Mouse (Mus musculus) gastrocnemius, adult 18-20 months (tissue): ENCODE data around the gene Gzmm. TPM values are rescaled to one million over a fixed set of nuclear protein-coding genes. Genes with fewer than 3 reads are reported as not detected.
A peak's percentile ranks its signal among the peaks of the same experiment; 100 is the strongest.
"Not testable (repeated sequence)": the region's sequence is repeated elsewhere in the genome, so short reads cannot be mapped to it uniquely, and the experiment has no call there.

Experiments used
- DNase-seq: peaks from one replicate; pipeline ENCODE4 v3.0.0; 2021; ENCODE audit warnings: low spot score
- total RNA-seq, 2 experiments: library from RNA; stranded (reverse); gene quantifications; 2 replicates each; pipeline ENCODE4 v1.2.3; 2021

Gene Gzmm
- total RNA-seq, 2 experiments from 2014 or later = 8.3 to 10.1 TPM

DNA sequence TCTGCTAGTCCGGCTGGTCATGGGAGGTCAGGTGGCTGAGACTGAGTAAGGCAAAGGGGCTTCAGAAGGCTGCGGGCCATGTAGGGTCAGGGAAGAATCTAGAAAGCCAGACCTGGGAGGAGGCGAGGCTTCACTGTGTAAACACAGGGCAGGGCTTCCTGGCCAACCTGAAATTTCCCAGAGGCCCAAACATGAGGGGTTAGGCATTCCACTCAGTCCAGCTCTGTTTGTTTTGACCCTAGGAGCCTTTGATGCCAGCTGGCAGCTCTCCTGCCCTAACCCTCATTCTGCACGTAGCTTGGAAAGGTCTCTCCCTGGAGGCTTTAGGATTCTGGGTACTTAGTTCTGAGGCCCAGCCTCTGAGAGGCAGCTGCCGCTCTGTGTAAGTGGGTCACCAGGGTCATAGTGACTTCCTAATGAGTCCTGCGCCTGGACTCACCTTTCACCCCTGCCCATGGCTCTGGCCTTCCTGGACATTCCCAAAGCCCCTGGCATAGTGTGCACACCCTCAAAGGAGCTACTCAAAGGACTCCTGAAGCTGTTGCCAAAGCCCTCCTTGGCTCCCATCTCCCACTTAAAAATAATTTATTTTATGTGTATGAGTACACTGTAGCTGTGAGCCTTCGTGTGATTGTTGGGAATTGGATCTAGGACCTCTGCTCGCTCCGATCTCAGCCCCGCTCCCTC lies 12.8 kb downstream of the Gzmm start:
- no peak for DNase-seq

DNA sequence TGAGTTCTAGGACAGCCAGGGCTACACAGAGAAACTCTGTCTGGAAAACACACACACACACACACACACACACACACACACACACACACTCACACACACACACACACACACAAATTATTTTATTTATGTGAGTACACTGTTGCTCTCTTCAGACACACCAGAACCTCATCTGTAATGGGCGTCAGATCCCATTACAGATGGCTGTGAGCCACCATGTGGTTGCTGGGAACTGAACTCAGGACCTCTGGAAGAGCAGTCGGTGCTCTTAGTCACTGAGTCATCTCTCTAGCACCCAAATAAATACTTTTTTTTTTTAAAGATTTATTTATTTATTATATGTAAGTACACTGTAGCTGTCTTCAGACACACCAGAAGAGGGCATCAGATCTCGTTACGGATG lies 14.2 kb downstream of the Gzmm start:
- DNase-seq = not testable (repeated sequence)

DNA sequence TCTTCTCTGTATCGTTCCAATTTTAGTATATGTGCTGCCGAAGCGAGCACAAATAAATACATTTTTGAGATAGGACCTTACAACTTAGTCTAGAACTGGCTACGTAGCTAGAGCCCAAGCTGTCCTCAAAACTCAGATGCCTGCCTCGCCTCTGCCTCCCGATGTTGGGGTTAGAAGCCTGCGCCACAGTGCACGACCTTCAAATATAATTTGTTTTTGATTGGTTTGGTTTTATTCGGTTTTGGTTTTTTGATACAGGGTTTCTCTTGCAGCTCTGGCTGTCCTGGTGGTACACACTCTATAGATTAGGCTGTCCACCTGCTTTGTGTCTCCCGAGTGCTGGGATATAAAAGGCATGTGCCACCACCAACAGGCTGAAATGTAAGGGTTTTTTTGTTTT lies 14.7 kb downstream of the Gzmm start:
- DNase-seq = no peak

DNA sequence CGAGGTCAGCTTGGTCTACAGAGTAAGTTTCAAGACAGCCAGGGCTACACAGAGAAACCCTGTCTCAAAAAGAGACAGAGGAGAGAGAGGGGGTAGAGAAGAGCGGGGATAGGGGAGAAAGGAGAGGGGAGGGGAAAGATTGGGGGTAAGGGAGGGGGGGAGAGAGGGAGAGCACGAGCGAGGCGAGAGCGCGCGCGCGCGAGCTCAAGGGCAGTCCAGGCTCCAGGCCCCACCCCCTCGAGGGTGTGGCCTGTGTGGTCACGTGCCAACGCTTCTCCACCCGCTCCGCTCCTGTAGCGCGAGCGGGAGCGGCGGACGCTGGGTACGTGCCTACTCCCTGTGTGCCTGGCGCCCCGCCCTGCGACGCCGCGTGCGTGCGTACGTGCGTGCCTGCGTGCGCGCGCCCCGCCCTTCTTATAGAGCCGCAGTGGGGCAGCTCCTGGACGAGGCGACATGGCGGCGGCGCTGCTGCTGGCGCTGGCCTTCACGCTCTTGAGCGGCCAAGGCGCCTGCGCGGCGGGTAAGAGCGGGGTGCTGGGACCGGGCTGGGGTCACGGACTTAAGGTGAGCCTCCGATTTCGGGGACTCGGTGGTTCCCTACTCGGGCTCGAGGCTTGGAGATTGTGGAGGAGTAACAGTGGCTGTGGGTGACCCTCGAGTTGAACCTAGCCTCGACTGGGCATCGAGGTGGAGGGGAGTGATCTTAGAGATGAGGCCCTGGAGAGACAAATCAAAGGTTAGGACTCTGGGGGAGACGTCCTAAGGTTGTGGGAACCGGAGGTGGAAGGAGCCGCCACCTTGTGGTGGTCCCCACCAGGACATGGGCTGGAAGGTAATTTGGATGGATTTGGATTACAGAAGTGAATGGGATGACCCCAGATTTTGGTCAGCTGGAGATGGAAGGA lies 15.5 kb downstream of the Gzmm start, which contains the start of gene Bsg:
Gene Bsg (plus strand): TSS at position 427 of the 905 bp plus-strand sequence.
- DNase-seq = peak; percentile 98

DNA sequence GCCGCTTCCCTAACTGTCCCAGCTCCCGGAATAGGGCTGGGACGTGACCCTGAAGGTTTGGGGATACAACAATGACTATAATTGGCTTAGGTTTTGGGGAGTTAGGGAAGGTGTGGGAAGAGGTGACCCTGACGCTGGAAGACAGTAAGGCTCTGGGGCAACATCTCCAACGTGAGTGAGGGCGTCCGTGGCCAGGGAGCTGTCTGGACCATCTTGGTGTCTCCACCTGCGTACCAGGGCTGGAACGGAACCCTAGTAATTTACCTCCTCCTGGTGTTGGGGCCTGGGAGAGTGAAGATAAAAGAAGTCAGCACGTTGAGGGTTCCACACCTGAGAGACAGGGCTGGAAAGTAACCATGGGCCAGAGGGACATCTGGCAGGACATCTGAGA lies 16.1 kb downstream of the Gzmm start:
- DNase-seq = no peak

DNA sequence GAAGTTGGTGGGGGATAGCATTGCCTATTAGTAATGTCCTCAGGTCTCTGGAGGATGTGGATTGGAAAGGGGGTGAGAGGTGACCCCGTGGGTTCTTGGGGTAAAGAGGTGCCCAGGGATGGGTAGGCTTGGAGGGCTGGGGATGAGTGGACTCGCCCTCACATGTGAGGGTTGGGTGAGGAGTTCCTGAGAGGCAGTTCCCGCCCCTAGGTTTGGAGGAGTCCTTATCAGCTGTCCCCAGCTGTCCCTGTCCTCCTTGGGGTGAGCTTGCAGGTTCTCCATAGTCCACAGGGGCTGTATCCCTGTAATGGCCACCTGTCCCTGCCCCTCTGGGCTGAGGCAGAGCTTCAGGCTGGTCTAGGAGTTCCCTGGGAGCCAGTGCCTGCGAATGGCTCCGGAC lies 17.1 kb downstream of the Gzmm start:
- DNase-seq = no peak

DNA sequence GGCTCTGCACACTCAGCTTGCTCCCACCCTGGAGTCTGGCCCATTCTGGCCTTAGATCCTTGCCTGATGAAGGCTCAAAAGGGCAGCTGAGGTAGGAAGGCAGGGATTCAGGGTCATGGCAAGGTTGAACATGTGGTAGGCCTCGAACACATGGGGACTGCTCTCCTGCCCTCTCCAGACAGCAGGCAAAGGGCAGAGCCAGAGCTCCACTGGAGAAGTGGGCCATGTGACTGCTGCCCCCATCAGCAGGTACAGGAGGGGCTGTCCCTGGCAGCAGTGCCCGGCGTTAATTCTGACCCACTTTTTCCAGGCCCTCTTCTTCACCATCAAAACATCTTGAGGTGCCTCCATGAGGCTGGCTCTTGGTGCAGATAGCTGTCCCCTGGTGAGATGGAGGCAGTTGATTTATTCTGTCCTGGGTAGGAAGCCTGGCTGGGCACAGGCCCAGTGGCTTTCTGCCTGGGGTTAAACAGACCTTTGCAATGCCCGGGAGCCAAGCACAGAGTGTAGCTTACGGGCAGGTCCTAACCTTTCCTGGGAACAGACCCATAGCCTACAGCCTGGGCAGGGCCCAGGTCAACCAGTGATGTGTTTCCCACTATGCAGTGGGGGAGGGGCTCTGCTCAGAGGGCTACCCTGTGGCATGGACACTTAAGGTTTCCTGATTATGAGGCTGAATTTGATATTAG lies 17.7 kb downstream of the Gzmm start:
- peak; percentile 86 for DNase-seq

DNA sequence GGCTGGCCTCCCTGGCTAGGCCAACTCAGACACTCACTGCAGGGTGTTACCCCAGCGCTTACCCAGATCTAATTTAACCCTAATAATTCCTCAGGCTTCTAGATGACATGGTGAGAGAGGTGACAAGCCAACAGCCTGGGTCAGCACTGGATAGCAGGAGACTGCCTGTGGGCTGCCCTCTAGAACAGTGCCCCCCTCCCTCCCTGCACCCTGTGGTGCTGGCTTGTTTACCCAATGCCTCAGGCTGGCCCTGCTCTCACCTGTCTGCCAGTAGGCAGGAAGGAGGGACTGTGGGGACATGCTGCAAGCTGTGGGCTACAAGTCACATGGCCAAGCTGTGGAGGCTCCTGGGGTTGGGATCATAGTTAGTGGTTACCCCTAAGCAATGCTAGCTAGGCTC lies 18.3 kb downstream of the Gzmm start:
- peak; percentile 49 for DNase-seq

DNA sequence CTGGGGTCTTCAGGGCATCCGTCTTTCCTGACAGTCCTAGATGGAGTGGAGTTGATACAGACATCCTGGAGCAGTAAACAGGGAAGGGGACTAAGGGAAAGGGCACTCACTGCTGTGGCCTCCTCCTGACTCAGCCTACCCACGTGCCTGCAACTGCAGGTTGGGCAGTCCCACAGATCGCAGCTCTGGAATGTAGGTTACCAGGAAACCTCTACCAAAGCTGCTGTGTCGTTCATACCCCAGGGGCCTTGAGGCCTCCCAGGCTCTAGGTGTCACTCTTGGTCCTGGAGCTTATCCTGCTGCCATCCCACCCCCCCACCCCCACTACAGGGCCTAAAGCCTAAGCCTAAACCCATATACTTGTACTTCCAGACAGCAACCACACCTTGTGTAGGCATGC lies 18.9 kb downstream of the Gzmm start:
- DNase-seq = no peak

DNA sequence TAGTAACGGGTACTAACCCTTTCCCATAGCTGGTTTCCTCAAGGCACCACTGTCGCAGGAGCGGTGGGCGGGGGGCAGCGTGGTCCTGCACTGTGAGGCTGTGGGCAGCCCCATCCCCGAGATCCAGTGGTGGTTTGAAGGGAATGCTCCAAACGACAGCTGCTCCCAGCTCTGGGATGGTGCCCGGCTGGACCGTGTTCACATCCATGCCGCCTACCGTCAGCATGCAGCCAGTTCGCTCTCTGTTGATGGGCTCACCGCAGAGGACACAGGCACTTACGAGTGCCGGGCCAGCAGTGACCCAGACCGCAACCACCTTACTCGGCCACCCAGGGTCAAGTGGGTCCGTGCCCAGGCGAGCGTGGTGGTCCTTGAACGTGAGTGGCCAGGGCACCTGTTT lies 19.8 kb downstream of the Gzmm start:
- peak; percentile 47 for DNase-seq

DNA sequence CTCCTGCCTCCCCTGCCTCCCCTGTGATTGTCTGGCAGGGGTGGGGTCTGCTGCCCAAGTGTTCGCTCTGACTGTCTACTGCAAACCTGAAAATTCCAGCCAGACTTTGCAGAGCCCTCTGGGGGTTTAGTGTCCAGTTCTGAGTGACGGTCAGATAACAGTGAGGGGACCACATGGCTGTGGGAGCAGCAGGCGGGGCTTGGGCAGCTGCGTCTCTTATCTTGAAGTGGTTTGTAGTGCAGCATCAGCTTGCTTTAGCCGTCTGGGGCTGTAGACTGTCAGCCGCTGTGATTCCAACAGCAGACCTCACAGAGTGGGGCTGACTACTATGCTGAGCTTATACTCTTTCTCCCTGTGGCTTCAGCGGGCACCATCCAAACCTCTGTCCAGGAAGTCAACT lies 20.5 kb downstream of the Gzmm start:
- DNase-seq = no peak

DNA sequence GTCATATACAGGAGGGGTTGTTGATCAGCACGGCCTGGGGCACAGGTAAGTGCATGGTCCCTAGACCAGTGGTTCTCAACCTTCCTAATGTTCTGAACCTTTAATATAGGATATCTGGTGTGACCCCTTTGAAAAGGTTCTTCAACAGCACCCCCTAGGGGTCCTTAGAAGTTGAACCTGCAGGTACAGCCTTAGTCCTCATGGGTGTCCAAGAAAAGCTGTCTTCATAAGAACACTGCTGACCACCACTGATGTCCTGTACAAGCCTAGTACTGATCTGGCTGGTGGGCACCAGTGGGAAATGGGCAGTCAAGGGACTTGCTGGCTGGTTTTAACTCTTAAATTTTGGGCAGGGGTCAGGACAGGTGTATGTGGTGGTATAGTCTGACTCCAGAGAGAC lies 23.2 kb downstream of the Gzmm start:
- DNase-seq = no peak

DNA sequence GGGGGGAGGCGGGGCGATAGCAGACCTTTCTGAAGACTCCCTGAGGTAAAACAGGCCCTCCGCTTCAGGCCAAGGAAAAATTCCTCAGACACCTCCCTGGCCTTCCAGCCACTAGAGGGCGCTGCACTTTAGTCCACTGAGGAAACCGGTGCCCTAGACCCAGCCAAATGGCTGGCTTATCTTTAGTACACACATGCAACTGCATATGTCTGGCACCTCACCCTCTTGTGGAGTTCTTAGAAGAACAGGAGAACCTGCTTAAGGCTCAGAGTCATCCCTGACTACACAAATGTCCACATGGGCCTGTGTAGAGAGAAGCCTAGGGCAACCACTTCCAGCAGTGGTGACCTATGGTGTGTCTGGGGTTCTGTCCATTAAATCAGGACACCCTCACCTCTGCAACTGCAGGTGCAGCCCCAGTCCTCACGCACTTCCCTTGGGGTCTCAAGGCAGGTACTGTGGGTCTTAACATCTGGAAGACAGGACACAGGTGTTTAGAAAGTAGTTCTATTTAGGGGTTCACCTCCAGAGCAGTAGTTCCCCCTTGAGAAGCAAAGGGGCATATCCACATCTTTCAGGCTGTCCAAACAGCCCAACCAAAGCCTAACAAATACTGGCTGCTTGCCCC lies 23.8 kb downstream of the Gzmm start:
- DNase-seq = peak; percentile 82

DNA sequence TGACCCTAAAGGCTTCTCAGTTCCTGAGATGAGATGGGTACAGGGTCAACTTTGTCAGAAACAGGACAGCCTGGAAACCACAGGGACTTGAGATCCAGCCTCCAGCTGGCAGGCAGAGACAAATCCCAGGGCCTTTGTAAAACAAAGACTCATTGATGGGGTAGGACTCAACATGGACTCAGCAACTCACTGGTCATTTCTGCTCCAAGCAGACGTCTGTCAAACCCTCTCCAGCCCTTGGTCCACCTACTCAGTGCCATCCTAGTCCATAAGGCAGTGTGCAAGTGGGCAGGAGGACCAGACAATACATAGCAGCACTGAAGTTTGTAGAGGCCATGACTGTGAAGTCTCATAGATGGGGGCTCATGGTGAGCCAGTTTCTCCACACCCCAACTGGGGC lies 24.3 kb downstream of the Gzmm start:
- DNase-seq = no peak

DNA sequence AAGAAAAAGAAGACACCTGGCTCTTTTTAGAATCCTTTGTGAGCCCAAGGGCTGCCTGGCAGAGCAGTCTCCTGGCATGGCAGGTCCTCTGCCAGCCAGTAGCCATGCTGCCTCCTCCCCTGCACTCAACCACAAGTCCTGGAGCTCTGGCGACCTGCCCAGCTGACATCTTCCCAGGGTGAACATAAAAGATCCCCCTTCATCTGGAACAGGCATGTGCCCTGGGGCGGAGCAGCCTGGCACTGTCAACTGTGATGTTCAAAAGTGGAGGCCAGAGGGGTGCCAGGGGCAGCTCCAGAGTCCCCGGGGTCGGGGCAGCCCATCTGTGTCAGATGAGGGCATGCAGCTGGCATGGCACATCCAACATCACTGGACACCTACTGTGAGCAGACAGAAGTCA lies 26.2 kb downstream of the Gzmm start:
- no peak for DNase-seq

DNA sequence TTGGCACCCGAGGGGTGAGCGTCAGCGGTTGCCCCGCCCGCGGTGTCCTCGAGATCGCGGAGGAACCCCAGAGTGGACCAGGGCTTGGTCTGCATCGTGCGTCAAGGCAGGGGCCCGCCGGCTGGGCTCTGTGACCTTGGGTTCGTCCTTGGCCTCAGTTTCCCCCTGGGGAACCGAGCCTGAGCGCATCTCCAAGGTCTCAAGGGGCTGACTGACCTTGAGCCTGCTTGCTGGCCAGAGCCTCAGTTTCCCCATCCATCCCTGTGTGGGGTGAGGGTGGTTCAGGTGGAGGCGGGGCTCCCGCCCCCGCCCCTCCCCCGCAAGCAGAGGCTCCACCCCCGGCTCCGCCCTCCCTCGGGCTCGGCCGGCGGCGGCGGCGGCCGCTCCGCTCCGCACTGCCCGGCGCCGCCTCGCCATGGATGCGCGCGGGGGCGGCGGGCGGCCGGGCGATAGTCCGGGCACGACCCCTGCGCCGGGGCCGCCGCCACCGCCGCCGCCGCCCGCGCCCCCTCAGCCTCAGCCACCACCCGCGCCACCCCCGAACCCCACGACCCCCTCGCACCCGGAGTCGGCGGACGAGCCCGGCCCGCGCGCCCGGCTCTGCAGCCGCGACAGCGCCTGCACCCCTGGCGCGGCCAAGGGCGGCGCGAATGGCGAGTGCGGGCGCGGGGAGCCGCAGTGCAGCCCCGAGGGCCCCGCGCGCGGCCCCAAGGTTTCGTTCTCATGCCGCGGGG lies 27.6 kb downstream of the Gzmm start, which contains the start of gene Hcn2:
Gene Hcn2 (plus strand): TSS at position 381 of the 734 bp plus-strand sequence.
- no peak for DNase-seq

DNA sequence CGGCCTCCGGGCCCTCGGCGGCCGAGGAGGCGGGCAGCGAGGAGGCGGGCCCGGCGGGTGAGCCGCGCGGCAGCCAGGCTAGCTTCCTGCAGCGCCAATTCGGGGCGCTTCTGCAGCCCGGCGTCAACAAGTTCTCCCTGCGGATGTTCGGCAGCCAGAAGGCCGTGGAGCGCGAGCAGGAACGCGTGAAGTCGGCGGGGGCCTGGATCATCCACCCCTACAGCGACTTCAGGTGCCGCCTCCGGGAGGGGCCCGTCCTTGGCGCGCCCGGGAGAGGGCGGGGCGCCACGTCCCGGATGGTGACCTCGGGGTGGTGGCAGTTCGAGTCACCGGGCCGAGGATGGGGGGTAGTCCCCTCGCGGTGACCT lies 28.2 kb downstream of the Gzmm start:
- no peak for DNase-seq

DNA sequence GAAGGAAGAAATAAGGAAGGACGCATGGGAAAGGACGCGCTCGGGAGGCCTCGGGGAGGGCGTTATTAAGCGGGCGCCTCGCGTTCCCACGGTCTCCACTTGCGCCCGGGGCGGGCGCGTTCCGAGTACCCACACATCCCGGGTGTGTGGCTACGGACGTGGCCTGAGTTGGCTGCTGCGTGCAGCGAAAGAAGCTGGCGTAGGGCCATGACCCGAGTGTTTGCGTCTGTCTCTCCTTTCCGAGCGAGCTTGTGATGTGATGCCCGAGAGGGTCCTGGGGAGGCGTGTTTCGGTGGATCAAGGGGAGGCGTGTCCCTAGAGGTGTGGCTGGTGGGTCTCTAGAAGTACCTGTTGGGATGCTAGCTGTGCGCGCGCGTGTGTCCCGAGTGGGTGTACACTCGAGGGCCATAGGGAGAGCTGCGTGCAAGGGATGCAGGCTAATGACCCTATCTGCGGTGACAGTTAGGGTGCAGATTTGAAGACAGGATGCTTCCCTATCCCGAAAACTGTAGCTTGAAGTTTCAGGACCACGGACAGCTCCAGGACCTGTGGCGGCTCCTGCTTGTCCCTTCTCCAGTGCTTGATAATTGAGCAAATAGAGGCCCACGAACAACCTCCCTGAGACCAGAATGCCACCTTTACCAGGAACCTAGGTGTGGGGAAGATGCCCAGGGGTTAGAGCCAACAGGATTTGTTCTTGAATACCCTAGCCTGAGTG lies 29.0 kb downstream of the Gzmm start:
- DNase-seq = peak; percentile 69

DNA sequence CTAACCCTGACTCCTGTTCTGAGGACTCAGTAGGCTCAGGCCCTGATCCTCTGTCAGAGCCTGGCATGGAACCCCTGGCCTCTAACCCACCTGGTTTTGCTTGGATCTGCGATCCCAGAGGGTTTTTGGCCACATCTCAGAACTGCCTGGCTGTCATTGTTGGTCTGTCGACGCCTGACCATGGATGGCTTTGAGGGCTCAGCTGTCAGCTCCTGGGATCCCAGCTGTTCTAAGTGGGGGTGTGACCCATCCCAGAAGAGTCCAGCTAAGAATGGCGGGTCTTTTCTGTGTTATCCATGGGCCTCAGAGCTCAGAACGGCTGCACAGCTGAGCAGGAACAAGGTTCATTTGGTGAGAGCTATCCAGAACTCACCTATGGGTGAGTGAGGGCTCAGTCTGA lies 32.3 kb downstream of the Gzmm start:
- DNase-seq = no peak

DNA sequence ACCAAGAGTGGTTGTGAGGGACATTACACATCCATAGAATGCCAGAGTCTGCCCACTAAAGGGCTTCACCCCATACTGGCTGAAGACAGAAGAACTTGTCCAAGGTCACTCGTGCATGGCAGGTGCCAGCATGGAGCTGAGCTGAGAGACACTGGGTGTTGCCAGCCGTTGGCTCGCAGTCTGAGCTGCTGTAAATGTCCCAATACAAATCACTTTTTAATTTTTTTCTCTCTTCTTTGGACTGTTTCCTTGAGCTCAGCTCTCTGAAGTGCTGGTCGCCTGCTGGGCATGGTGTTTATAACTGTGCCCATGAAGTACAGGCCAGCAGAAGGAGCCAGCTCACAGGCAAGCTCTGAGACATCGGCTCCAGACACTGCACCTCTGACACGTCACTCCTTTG lies 34.2 kb downstream of the Gzmm start:
- DNase-seq = no peak
